Mouse (Mus musculus) telencephalon, adult 2 months (tissue): ENCODE results near the gene Stx5a.
"Not testable (repeated sequence)": the region's sequence is repeated elsewhere in the genome, so short reads cannot be mapped to it uniquely, and the experiment has no call there.

Source experiments
- DNase-seq: peaks from one replicate; pipeline ENCODE4 v3.0.0-alpha.2; 2011; ENCODE audit warnings: low read depth, low spot score

Stx5a gene

GRCm38 (mm10) chr19:8716767-8717475 lies 24.3 kb upstream of the Stx5a start:
- no peak for DNase-seq

GRCm38 (mm10) chr19:8718357-8718756 lies 22.9 kb upstream of the Stx5a start:
- DNase-seq = no peak

GRCm38 (mm10) chr19:8719037-8719436 lies 22.2 kb upstream of the Stx5a start:
- not testable (repeated sequence) for DNase-seq

- no peak for DNase-seq
These were observed 19.8 kb upstream of the Stx5a start for GRCm38 (mm10) chr19:8721378-8721777.

GRCm38 (mm10) chr19:8722021-8722420 lies 19.2 kb upstream of the Stx5a start:
- no peak for DNase-seq

- no peak for DNase-seq
These were observed 18.7 kb upstream of the Stx5a start for GRCm38 (mm10) chr19:8722559-8722906.

- DNase-seq = peak; percentile 99
These were observed 18.2 kb upstream of the Stx5a start, which contains the start of gene Slc3a2 for GRCm38 (mm10) chr19:8722907-8723573. Gene Slc3a2 (minus strand): TSS chr19:8723369.

- DNase-seq = no peak
These were observed 17.5 kb upstream of the Stx5a start for GRCm38 (mm10) chr19:8723574-8724346.

GRCm38 (mm10) chr19:8724392-8724791 lies 16.8 kb upstream of the Stx5a start:
- DNase-seq = no peak

- no peak for DNase-seq
These were observed 16.1 kb upstream of the Stx5a start for GRCm38 (mm10) chr19:8725081-8725613.

- no peak for DNase-seq
These were observed 14.4 kb upstream of the Stx5a start for GRCm38 (mm10) chr19:8726609-8727390.

- DNase-seq = no peak
These were observed 13.6 kb upstream of the Stx5a start for GRCm38 (mm10) chr19:8727495-8728114.

- not testable (repeated sequence) for DNase-seq
These were observed 12.7 kb upstream of the Stx5a start for GRCm38 (mm10) chr19:8728335-8729099.

- no peak for DNase-seq
These were observed 6.9 kb upstream of the Stx5a start for GRCm38 (mm10) chr19:8734334-8734733.

- DNase-seq = peak; percentile 88
These were observed 5.6 kb upstream of the Stx5a start, which contains the start of gene Wdr74 for GRCm38 (mm10) chr19:8735389-8736159. Gene Wdr74 (plus strand): TSS chr19:8735827.

- no peak for DNase-seq
These were observed 5.1 kb upstream of the Stx5a start for GRCm38 (mm10) chr19:8736160-8736467.

- DNase-seq = no peak
These were observed 2.3 kb upstream of the Stx5a start for GRCm38 (mm10) chr19:8738911-8739310.

- no peak for DNase-seq
These were observed 1.6 kb upstream of the Stx5a start for GRCm38 (mm10) chr19:8739646-8740045.

GRCm38 (mm10) chr19:8740603-8741002 lies 610 bp upstream of the Stx5a start, which contains the start of gene 1700092M07Rik:
Gene 1700092M07Rik (plus strand): TSS chr19:8740718.
- no peak for DNase-seq
